Mouse (Mus musculus): ENCODE data around the gene Acvr1b. TPM values are rescaled to one million over a fixed set of nuclear protein-coding genes. Genes with fewer than 3 reads are reported as not detected.

Gene Acvr1b
- polyA plus RNA-seq, 1 experiment from 2014 or later, result 6.6 TPM

DNA sequence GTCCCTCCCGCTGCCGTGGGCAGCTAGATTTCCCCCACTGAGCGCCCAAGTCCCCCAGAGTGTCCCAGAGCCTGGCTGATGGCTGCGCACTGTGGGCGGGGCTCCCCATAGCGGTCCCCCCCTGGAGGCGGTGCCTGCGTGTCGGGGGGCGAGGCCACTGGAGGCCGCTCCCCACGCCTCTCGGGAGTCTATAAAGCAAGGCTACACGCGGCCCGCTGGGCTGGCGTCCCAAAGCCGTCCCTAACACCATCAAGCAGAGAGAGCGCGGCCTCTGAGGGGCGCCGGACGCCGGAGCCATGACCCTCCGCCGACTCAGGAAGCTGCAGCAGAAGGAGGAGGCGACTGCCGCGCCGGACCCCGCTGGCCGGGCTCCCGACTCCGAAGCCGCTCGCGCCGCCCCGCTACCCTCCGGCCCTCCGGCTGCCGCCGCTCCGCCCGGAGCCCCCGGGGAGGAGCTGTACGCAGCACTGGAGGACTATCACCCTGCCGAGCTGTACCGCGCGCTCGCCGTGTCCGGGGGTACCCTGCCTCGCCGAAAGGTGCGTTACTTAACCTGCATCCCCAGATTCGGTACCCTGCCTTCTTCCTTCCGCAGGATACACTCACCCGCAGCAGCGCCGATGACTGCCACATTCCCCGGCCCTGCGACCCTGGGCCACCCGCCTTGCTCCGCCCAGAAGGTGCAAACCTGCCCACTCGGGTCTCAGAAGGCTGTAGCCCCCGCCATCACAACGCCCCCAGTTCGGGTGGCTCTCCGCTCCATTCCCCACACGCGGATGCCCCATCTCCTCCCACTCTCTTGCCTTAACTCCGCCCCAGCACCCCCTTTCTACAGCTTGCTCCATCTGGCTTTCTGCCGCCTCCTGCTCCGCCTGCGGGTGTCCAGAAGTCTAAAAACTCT is 50.4 kb downstream of the Acvr1b start, which contains the start of gene Grasp:
Gene Grasp, plus strand, starts transcription at position 183 of the 901 bp plus-strand sequence.
- Histone ChIP-seq H3K27ac (ENCODE audit: low read length) (peak within 1 kb of the TSS; percentile 90), H3K4me3 (ENCODE audit: low read depth, low read length) (peak within 1 kb of the TSS; percentile 82), H3K4me1 (ENCODE audit: insufficient read depth, low read depth, low read length) (peaks cover 23% of the 10 kb centered on the region), H3K36me3 (ENCODE audit: insufficient read depth, low read length) (0 out of 2 replicates have a peak, but pooled peaks cover 6% of the 10 kb centered on the region), H3K9ac (replicated peaks; ENCODE audit: low read depth) (peak within 1 kb of the TSS; percentile 73), H3K4me2 (replicated peaks; ENCODE audit: low read depth, low read length) (peak within 1 kb of the TSS; percentile 87), H3K9me3 (ENCODE audit: low read length) (no peaks in the 10 kb centered on the region), H3K27me3 (replicated peaks; ENCODE audit: insufficient read depth, low read length) (no peaks in the 10 kb centered on the region)
- peak; percentile 94 for DNase-seq (ENCODE audit: low spot score)
- WGBS, result under 1% methylated on average over 59 of the region's 77 CpGs
- ATAC-seq, result peak; percentile 89
- no peak for TF ChIP-seq EP300 (IDR thresholded peaks at IDR 0.05)
- peak; percentile 36 for TF ChIP-seq CTCF (IDR thresholded peaks at IDR 0.05)

DNA sequence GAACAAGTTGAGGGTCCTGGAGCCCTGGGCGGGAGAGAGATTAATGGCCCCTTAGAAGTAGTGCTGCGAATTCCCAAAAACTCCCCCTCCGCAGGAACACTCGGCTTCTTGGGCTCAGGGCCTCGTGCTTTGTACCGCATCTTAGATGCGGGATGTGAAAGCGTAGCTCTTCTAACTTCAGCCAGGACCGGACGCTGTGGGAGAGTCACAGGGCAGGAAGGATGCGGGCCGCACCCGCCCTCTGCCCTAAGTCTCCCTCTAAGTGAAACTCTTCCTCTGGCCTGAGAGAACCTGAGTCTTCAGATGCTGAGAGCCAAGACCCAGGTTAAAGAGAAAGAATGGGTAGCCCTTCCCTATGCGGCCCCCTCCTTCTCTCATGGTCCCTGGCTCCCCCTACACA is 51.1 kb downstream of the Acvr1b start:
- Histone ChIP-seq H3K27ac (ENCODE audit: low read length) (peak overlapping the region; percentile 90), H3K4me3 (ENCODE audit: low read depth, low read length) (peak overlapping the region; percentile 82), H3K9ac (replicated peaks; ENCODE audit: low read depth) (peak overlapping the region; percentile 73), H3K9me3 (ENCODE audit: low read length) (no peaks in the 10 kb centered on the region), H3K4me1 (ENCODE audit: insufficient read depth, low read depth, low read length) (peaks cover 23% of the 10 kb centered on the region), H3K4me2 (replicated peaks; ENCODE audit: low read depth, low read length) (peak overlapping the region; percentile 87), H3K36me3 (ENCODE audit: insufficient read depth, low read length) (peaks cover 10% of the 10 kb centered on the region; the same call in 1 of the 2 replicates), H3K27me3 (replicated peaks; ENCODE audit: insufficient read depth, low read length) (no peaks in the 10 kb centered on the region)
- TF ChIP-seq CTCF (IDR thresholded peaks at IDR 0.05) (no peak; the same call in 1 of the 2 replicates), EP300 (IDR thresholded peaks at IDR 0.05) (no peak)
- WGBS, result 2% methylated on average over 14 of the region's 14 CpGs
- ATAC-seq (no peak), DNase-seq (ENCODE audit: low spot score) (peak; percentile 54)

- no peak overlapping the region for H3K9ac ChIP-seq (replicated peaks; ENCODE audit: low read depth)
- H3K4me2 ChIP-seq (replicated peaks; ENCODE audit: low read depth, low read length), result no peak overlapping the region; the same call in 1 of the 2 replicates
- no peaks in the 10 kb centered on the region for H3K27me3 ChIP-seq (replicated peaks; ENCODE audit: insufficient read depth, low read length)
- WGBS, result 24% methylated on average over 7 of the region's 7 CpGs
- peak; percentile 65 for ATAC-seq
- H3K36me3 ChIP-seq (ENCODE audit: insufficient read depth, low read length), result peaks cover 17% of the 10 kb centered on the region
- DNase-seq (ENCODE audit: low spot score), result peak; percentile 88
- H3K4me1 ChIP-seq (ENCODE audit: insufficient read depth, low read depth, low read length), result peaks cover 21% of the 10 kb centered on the region
- H3K27ac ChIP-seq (ENCODE audit: low read length), result peak overlapping the region; percentile 64
- TF ChIP-seq EP300 (IDR thresholded peaks at IDR 0.05), result peak; percentile 65
- no peak for TF ChIP-seq CTCF (IDR thresholded peaks at IDR 0.05)
- H3K9me3 ChIP-seq (ENCODE audit: low read length), result no peaks in the 10 kb centered on the region
- H3K4me3 ChIP-seq (ENCODE audit: low read depth, low read length), result no peak overlapping the region
Observed at GRCm38 (mm10) chr15:101227971-101228370, 54.1 kb downstream of the Acvr1b start.

DNA sequence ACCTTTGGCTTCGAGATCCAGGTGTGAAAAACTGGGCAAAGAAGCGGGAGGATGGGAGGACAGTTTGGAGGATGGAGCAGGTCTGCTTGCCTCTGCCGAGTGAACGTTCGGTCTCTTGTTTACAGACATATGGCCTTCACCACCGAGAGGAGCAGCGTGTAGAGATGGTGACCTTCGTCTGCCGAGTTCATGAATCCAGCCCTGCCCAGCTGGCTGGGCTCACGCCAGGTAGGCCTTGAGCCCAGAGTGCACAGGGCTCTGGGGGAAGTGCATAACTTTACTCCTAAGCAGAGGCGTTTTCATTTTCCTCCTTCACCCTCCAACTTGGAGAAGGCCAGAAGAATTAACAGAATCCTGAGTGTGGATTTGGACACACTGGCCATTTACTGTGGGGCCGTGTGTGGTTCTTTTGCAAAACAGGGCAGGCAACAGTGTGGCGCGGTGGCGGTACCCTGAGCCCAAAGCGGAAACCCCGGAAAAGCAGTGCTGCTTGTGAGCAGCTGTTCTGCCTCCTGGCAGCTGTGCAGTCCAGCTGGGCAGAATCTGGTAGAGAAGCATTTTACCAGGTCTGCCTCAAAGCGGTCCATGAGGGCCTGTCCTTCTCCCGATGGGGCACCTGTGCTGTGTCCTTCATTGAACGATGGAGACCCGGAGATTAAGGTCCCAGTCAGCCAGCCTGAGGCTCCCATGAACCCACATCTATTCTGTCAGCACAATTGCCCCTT is 55.2 kb downstream of the Acvr1b start:
- Histone ChIP-seq H3K9ac (replicated peaks; ENCODE audit: low read depth) (no peak overlapping the region), H3K36me3 (ENCODE audit: insufficient read depth, low read length) (peaks cover 17% of the 10 kb centered on the region), H3K4me3 (ENCODE audit: low read depth, low read length) (no peak overlapping the region), H3K4me1 (ENCODE audit: insufficient read depth, low read depth, low read length) (peaks cover 18% of the 10 kb centered on the region), H3K27me3 (replicated peaks; ENCODE audit: insufficient read depth, low read length) (no peaks in the 10 kb centered on the region), H3K4me2 (replicated peaks; ENCODE audit: low read depth, low read length) (no peak overlapping the region), H3K27ac (ENCODE audit: low read length) (no peak overlapping the region), H3K9me3 (ENCODE audit: low read length) (no peaks in the 10 kb centered on the region)
- TF ChIP-seq EP300 (IDR thresholded peaks at IDR 0.05), result no peak
- TF ChIP-seq CTCF (IDR thresholded peaks at IDR 0.05), result no peak
- DNase-seq (ENCODE audit: low spot score), result no peak
- 67% methylated on average over 21 of the region's 21 CpGs for WGBS
- ATAC-seq, result no peak

DNA sequence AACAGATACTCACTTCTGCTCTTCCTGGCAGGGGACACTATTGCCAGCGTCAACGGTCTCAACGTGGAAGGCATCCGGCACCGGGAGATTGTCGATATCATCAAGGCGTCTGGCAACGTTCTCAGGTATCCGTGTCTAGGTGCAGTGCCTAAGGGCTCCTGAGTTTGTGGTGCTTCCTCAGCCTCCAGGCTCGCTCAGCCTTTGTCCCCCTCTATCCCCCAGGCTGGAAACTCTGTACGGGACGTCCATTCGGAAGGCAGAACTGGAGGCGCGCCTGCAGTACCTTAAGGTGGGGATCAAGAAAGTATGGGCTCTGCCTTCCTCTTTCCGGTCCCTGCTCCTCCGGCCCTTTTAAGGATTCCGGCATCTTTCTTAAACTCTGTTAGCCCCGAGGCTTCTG is 56.6 kb downstream of the Acvr1b start:
- H3K36me3 ChIP-seq (ENCODE audit: insufficient read depth, low read length), result peaks cover 17% of the 10 kb centered on the region
- H3K27ac ChIP-seq (ENCODE audit: low read length), result no peak overlapping the region
- no peak overlapping the region for H3K4me2 ChIP-seq (replicated peaks; ENCODE audit: low read depth, low read length)
- DNase-seq (ENCODE audit: low spot score) (no peak), ATAC-seq (no peak)
- H3K4me1 ChIP-seq (ENCODE audit: insufficient read depth, low read depth, low read length), result peaks cover 24% of the 10 kb centered on the region
- no peak for TF ChIP-seq CTCF (IDR thresholded peaks at IDR 0.05)
- TF ChIP-seq EP300 (IDR thresholded peaks at IDR 0.05), result no peak
- WGBS, result 93% methylated on average over 19 of the region's 19 CpGs
- H3K4me3 ChIP-seq (ENCODE audit: low read depth, low read length), result no peak overlapping the region
- H3K9me3 ChIP-seq (ENCODE audit: low read length), result no peaks in the 10 kb centered on the region
- no peaks in the 10 kb centered on the region for H3K27me3 ChIP-seq (replicated peaks; ENCODE audit: insufficient read depth, low read length)
- H3K9ac ChIP-seq (replicated peaks; ENCODE audit: low read depth), result no peak overlapping the region

Measured in lung, postnatal 0 days (tissue).